Mouse (Mus musculus): ENCODE data around the gene Eaf2. TPM values are rescaled to one million over a fixed set of nuclear protein-coding genes. Genes with fewer than 3 reads are reported as not detected.

The Eaf2 gene
- total and polyA plus RNA-seq, 3 experiments, result 3.5 to 7.4 (median 5.0) TPM

DNA sequence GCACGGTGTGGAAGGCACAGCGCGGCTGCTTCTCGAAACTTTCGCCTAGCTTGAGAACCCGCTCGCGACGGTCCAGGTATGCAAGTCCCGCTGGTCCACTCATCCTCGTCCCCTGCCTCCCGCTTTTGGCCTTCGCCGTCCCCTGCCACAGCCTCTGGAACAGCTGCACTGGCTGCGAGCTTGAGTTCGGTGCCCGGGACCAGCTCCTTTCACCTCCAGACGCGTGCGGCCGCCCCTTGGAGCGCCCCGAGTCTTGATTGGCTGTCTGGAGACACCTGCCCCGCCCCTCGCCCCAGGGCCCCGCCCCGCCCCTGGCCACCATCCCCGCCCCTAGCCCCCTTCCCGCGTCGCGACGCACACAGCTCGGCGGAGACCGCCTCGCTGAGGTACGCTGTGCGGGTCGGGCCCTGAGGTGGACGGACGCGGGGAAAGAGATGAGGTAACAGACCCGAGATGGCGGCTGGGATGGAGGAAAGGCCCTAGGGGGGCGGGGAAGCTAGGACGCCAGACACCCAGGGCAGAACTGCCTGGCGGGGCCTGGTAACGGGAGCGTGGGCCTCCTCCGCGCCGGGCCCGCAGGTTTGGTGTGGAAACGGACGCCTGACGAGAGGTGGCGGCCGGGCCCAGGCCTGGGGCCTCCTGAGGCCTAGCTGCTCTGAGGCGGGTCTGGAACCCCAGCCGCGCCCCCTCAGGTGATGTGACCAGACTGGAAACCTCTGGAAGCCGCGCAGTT lies 46.6 kb downstream of the Eaf2 start, which contains the start of gene Iqcb1:
Gene Iqcb1 (plus strand): TSS at position 332 of the 733 bp plus-strand sequence.
- H3K79me2 ChIP-seq (replicated peaks; ENCODE audit: control insufficient read depth, extremely low read depth, insufficient read depth, poor library complexity, severe bottlenecking), result peaks cover 20% of the 10 kb centered on the region
- peak within 1 kb of the TSS; percentile 98 for H3K4me2 ChIP-seq (ENCODE audit: insufficient read depth, low read depth, poor library complexity, severe bottlenecking)
- H3K27ac ChIP-seq (ENCODE audit: insufficient read depth, low read depth), result peak within 1 kb of the TSS; percentile 33
- peaks cover 0 to 39% of the 10 kb centered on the region in 2 experiments; a peak in 2 of 4 replicates for H3K4me1 ChIP-seq (ENCODE audit: control insufficient read depth in 1 of 2, insufficient read depth in 2 of 2)
- peak within 1 kb of the TSS; percentile 83 for H3K9ac ChIP-seq (ENCODE audit: insufficient read depth, low read depth)
- DNase-seq (ENCODE audit: extremely low read depth), result peak; percentile 78
- H3K4me3 ChIP-seq (replicated peaks in 1 of 3; ENCODE audit: low read depth in 2 of 3, low read length in 2 of 3, poor library complexity in 1 of 3), result peak within 1 kb of the TSS; percentile 82 to 95 (median 91)
- dilution Hi-C loops (cut with MboI; ENCODE audit: extremely low pct_ligation_motif_present, extremely low pct_unique_long_range_greater_than_20kb, low sequenced_read_pairs), result no loop called here
- peaks cover 0 to 6% of the 10 kb centered on the region in 2 experiments for H3K36me3 ChIP-seq (replicated peaks in 1 of 2; ENCODE audit: control insufficient read depth in 1 of 2, insufficient read depth in 1 of 2, low read length in 1 of 2)
- in situ Hi-C loops (cut with MboI; ENCODE audit: low pct_ligation_motif_present, low pct_unique_long_range_greater_than_20kb, low sequenced_read_pairs), result no loop called here
- TF ChIP-seq ETS1 (conservative IDR thresholded peaks at IDR 0.05; ENCODE audit: low read depth, low read length), result peak; percentile 22; the same call in 1 of the 2 replicates
- no peak for TF ChIP-seq ZC3H11A (IDR thresholded peaks at IDR 0.05; ENCODE audit: low read depth, low read length)
- TF ChIP-seq KAT2A (IDR thresholded peaks at IDR 0.05; ENCODE audit: insufficient replicate concordance, low read length), result 0 out of 2 replicates have a peak, but pooled peaks have one; percentile 47
- no peak for TF ChIP-seq RCOR1 (conservative IDR thresholded peaks at IDR 0.05; ENCODE audit: low read depth, low read length)
- TF ChIP-seq NRF1 (IDR thresholded peaks at IDR 0.05; ENCODE audit: low read depth, low read length), result no peak
- TF ChIP-seq EP300 (IDR thresholded peaks at IDR 0.05; ENCODE audit: low read length), result no peak
- TF ChIP-seq MYC (IDR thresholded peaks at IDR 0.05; ENCODE audit: low read depth, low read length), result no peak
- TF ChIP-seq BHLHE40 (IDR thresholded peaks at IDR 0.05; ENCODE audit: low read depth, low read length), result no peak
- no peak for TF ChIP-seq CHD1 (IDR thresholded peaks at IDR 0.05; ENCODE audit: low read depth, low read length)
- no peak for TF ChIP-seq RAD21 (IDR thresholded peaks at IDR 0.05; ENCODE audit: low read depth, low read length)
- no peak for TF ChIP-seq PAX5 (IDR thresholded peaks at IDR 0.05; ENCODE audit: low read length)
- TF ChIP-seq MEF2A (IDR thresholded peaks at IDR 0.05; ENCODE audit: borderline replicate concordance, low read depth, low read length), result peak; percentile 38; the same call in 1 of the 2 replicates
- peak; percentile 54; the same call in 1 of the 2 replicates for TF ChIP-seq ZMIZ1 (IDR thresholded peaks at IDR 0.05; ENCODE audit: low read depth, low read length)
- TF ChIP-seq MAFK (IDR thresholded peaks at IDR 0.05; ENCODE audit: insufficient replicate concordance, low read length), result no peak
- no peak; the same call in 1 of the 2 replicates for TF ChIP-seq USF1 (IDR thresholded peaks at IDR 0.05; ENCODE audit: low read depth, low read length)
- no peak for TF ChIP-seq MAX (IDR thresholded peaks at IDR 0.05; ENCODE audit: low read length)
- no peak for TF ChIP-seq JUN (IDR thresholded peaks at IDR 0.05; ENCODE audit: insufficient read depth, low read depth, low read length)
- TF ChIP-seq SIN3A (IDR thresholded peaks at IDR 0.05; ENCODE audit: low read length), result peak; percentile 78
- TF ChIP-seq ZKSCAN1 (IDR thresholded peaks at IDR 0.05; ENCODE audit: borderline replicate concordance, low read depth, low read length), result no peak
- peak; percentile 65; the same call in 1 of the 2 replicates for TF ChIP-seq NELFE (IDR thresholded peaks at IDR 0.05; ENCODE audit: low read depth, low read length)
- TF ChIP-seq IRF4 (IDR thresholded peaks at IDR 0.05; ENCODE audit: low read depth, low read length), result no peak
- peak; percentile 27; the same call in 1 of the 2 replicates for TF ChIP-seq CHD2 (IDR thresholded peaks at IDR 0.05; ENCODE audit: low read length)
- no peak for TF ChIP-seq TBP (conservative IDR thresholded peaks at IDR 0.05; ENCODE audit: low read depth, low read length)
- no peak; the same call in 1 of the 2 replicates for TF ChIP-seq SMC3 (IDR thresholded peaks at IDR 0.05; ENCODE audit: low read depth, low read length)
- no peak; the same call in none of the 2 replicates for TF ChIP-seq HCFC1 (IDR thresholded peaks at IDR 0.05; ENCODE audit: low read depth, low read length)
- TF ChIP-seq GABPA (IDR thresholded peaks at IDR 0.05; ENCODE audit: insufficient replicate concordance, low read depth, low read length), result no peak
- TF ChIP-seq CTCF (conservative IDR thresholded peaks at IDR 0.05 in 1 of 2, IDR thresholded peaks at IDR 0.05 in 1 of 2; ENCODE audit: low read depth in 2 of 2, low read length in 2 of 2), result no peak
- no peak for TF ChIP-seq USF2 (conservative IDR thresholded peaks at IDR 0.05; ENCODE audit: low read depth, low read length)
- peak; percentile 14; the same call in 1 of the 2 replicates for TF ChIP-seq ELF1 (IDR thresholded peaks at IDR 0.05; ENCODE audit: low read depth, low read length)
- peak; percentile 1; the same call in 1 of the 2 replicates for TF ChIP-seq MXI1 (IDR thresholded peaks at IDR 0.05; ENCODE audit: low read depth, low read length)
- peak; percentile 92 for TF ChIP-seq UBTF (IDR thresholded peaks at IDR 0.05; ENCODE audit: low read depth, low read length)
- TF ChIP-seq JUND (conservative IDR thresholded peaks at IDR 0.05; ENCODE audit: low read depth, low read length), result no peak
- TF ChIP-seq POLR2AphosphoS2 (IDR thresholded peaks at IDR 0.05; ENCODE audit: low read depth, low read length), result no peak
- peak; percentile 60; the same call in 1 of the 2 replicates for TF ChIP-seq TCF12 (IDR thresholded peaks at IDR 0.05; ENCODE audit: low read depth, low read length)
- TF ChIP-seq ZNF384 (IDR thresholded peaks at IDR 0.05; ENCODE audit: low read depth, low read length), result no peak
- TF ChIP-seq POLR2A (IDR thresholded peaks at IDR 0.05; ENCODE audit: low read depth, low read length), result peak; percentile 91
- no peak for TF ChIP-seq E2F4 (IDR thresholded peaks at IDR 0.05; ENCODE audit: insufficient replicate concordance, low read depth, low read length)
- TF ChIP-seq MAZ (IDR thresholded peaks at IDR 0.05; ENCODE audit: low read depth, low read length), result 0 out of 2 replicates have a peak, but pooled peaks have one; percentile 60
- H3K9me3 ChIP-seq (replicated peaks; ENCODE audit: low read length), result no peaks in the 10 kb centered on the region
- peaks cover 3% of the 10 kb centered on the region for H3K27me3 ChIP-seq (replicated peaks)
